Mouse (Mus musculus) midbrain, embryonic 12.5 days (tissue): ENCODE measurements around the gene Slc4a1. TPM values are rescaled to one million over a fixed set of nuclear protein-coding genes. Genes with fewer than 3 reads are reported as not detected.

Experiments
- ATAC-seq: fragments of 200-750 bp; cut with Nextera tagmentation; 2 replicates; pipeline ENCODE4 v1.8.0; 2017; ENCODE audit warnings: low read depth, moderate TSS enrichment, moderate library complexity; ENCODE audit not compliant: low FRiP score
- H3K27ac ChIP-seq: fragments of 300-500 bp; sonication (generic); replicated peaks from 2 replicates; pipeline ENCODE4 v1.5.1; 2016; ENCODE audit warnings: mild to moderate bottlenecking
- H3K27me3 ChIP-seq: fragments of 300-500 bp; sonication (generic); 2 replicates; pipeline ENCODE4 v1.6.1; 2016; ENCODE audit warnings: mild to moderate bottlenecking
- H3K36me3 ChIP-seq: fragments of 300-500 bp; sonication (generic); 2 replicates; pipeline ENCODE4 v1.6.1; 2016
- H3K4me1 ChIP-seq: fragments of 300-500 bp; sonication (generic); 2 replicates; pipeline ENCODE4 v1.6.1; 2016
- H3K4me2 ChIP-seq: fragments of 300-500 bp; sonication (generic); replicated peaks from 2 replicates; pipeline ENCODE4 v1.6.1; 2016; ENCODE audit warnings: mild to moderate bottlenecking, moderate library complexity
- H3K4me3 ChIP-seq: fragments of 300-500 bp; sonication (generic); 2 replicates; pipeline ENCODE4 v1.5.1; 2016; ENCODE audit warnings: mild to moderate bottlenecking
- H3K9ac ChIP-seq: fragments of 300-500 bp; sonication (generic); replicated peaks from 2 replicates; pipeline ENCODE4 v1.6.1; 2016; ENCODE audit warnings: mild to moderate bottlenecking, moderate library complexity
- H3K9me3 ChIP-seq: fragments of 300-500 bp; sonication (generic); 2 replicates; pipeline ENCODE4 v1.6.1; 2016; ENCODE audit warnings: mild to moderate bottlenecking
- WGBS: fragments of 180-500 bp; shearing (Covaris S2); methylation state at CpG from one replicate; pipeline ENCODE4 v1.1.7; 2016; 5-methylcytosine and 5-hydroxymethylcytosine counted together
- polyA plus RNA-seq: library from polyadenylated mRNA; unstranded; fragments of >200 nt; fragmentation: Nextera tagmentation; extraction: Ambion mirVana; gene quantifications from 2 replicates; pipeline ENCODE4 v1.2.1, GENCODE M21; 2016

The Slc4a1 gene
- polyA plus RNA-seq, 1 experiment from 2014 or later = 30.4 TPM

DNA sequence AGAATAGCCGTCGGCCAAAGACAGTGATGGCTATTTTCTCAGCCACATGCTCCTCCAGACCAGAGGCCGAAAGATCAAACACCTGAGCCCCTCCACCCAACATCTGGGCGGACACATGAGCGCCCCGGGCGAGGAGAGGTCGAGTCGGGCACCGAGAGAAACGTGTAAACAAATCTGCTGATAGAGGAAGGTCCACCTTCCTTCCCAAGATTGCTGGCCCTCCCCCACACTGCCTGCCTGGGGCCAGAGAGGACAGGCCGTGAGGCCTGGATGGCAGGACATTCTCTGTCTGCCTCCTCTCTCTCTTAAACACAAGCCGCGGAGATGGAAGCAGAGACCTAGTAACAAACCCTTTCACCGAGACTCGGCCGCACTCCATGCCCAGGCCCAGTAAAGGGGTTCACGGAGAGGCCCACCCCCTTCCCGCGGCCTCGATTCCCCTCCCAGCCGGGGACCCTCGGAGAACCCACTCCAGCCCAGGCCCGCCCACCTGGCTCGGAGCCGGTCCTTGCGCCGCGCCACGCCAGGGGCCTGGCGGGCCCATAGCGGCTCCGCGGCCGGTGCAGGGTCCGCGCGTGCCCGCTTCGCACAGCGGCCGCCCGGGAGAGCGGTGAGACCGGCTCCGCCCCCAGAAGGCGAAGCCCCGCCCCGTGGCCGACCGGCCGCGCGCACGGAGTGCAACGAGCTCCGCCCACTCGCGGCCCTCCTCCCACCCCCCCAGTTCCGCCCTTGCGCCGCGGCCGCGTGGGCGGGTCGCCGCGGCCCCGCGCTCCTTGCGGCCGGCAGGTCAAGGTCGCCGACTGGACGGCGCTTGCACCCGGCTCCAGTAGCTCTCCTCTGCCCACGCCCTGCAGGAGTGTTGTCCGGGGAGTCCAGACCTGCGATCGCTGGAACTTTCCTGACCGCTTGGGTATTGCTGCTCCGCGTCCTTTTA lies 41.2 kb upstream of the Slc4a1 start:
- H3K9me3 ChIP-seq = no peaks in the 10 kb centered on the region
- peak overlapping the region; percentile 86 for H3K9ac ChIP-seq
- under 1% methylated on average over 80 of the region's 85 CpGs for WGBS
- H3K27me3 ChIP-seq = no peaks in the 10 kb centered on the region; the same call in 1 of the 2 replicates
- peak; percentile 68 for ATAC-seq
- peaks cover 26% of the 10 kb centered on the region for H3K36me3 ChIP-seq
- peak overlapping the region; percentile 90 for H3K4me2 ChIP-seq
- H3K4me3 ChIP-seq = peak overlapping the region; percentile 83
- H3K4me1 ChIP-seq = peaks cover 34% of the 10 kb centered on the region
- peak overlapping the region; percentile 85 for H3K27ac ChIP-seq

DNA sequence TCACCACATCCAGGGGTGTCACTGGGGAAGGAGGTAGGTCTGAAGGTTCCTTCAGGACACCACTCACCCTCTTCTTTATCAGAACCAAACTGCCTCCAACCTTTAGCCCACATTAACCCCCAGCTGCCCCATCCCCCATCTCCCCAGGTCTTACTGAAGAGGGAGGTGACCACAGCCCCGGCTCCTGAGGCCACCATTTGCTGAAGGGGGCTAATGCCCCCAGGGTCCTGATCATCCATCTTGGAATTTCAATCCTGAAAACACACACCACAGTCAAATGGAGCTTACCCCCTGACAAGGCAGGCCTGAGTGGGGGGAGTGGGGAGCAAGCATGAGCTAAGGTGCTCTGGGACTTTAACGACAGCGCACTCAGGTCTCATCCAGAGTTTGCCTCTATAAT lies 40.4 kb upstream of the Slc4a1 start:
- H3K27me3 ChIP-seq = no peaks in the 10 kb centered on the region; the same call in 1 of the 2 replicates
- peaks cover 31% of the 10 kb centered on the region for H3K4me1 ChIP-seq
- WGBS = 9% methylated on average over 3 of the region's 3 CpGs

DNA sequence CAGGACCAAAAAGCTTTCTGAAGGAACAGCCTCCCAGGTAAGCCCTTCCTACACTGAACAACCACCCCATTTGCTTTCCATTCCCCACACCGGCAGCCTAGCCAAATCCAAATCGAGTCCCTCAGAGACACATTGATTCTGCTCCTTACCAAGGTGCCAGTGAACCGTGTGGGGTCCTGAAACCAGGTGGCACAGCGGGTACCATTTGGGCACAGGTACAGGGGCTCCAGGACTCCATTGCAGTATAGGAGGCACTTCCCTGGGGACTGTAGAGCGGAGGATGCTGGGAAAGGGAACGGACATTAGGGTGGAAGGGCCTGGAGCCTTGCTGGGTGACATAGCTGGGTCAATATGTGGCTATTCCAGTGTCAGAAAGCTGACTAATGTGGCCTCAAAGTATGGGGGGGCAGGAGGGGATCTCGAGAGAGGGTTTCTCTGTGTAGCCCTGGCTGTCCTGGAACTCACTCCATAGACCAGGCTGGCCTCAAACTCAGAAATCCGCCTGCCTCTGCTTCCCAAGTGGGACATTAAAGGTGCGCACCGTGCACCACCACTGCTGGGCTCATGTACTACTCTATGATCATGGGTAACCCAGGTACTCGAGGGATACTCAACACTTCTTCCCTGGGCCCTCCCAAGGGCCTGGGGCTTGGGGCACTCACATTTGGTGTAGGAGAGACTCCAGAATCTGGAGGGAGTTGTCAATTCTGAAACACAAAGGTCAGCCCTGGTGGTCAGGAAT lies 39.7 kb upstream of the Slc4a1 start:
- 88% methylated on average over 11 of the region's 11 CpGs for WGBS
- Histone ChIP-seq H3K36me3 (peaks cover 39% of the 10 kb centered on the region), H3K27ac (no peak overlapping the region), H3K9ac (peak overlapping the region; percentile 86), H3K4me3 (peak overlapping the region; percentile 83), H3K9me3 (no peaks in the 10 kb centered on the region), H3K4me1 (peaks cover 33% of the 10 kb centered on the region), H3K27me3 (peaks cover 5% of the 10 kb centered on the region), H3K4me2 (peak overlapping the region; percentile 90)
- no peak for ATAC-seq

More for the DNA sequence above, 40.4 kb upstream of the Slc4a1 start:
- peak overlapping the region; percentile 85; the same call in 1 of the 2 replicates for H3K27ac ChIP-seq
- peak overlapping the region; percentile 83 for H3K4me3 ChIP-seq
- peak overlapping the region; percentile 90 for H3K4me2 ChIP-seq
- peaks cover 33% of the 10 kb centered on the region for H3K36me3 ChIP-seq
- no peak for ATAC-seq
- peak overlapping the region; percentile 86 for H3K9ac ChIP-seq
- H3K9me3 ChIP-seq = no peaks in the 10 kb centered on the region

DNA sequence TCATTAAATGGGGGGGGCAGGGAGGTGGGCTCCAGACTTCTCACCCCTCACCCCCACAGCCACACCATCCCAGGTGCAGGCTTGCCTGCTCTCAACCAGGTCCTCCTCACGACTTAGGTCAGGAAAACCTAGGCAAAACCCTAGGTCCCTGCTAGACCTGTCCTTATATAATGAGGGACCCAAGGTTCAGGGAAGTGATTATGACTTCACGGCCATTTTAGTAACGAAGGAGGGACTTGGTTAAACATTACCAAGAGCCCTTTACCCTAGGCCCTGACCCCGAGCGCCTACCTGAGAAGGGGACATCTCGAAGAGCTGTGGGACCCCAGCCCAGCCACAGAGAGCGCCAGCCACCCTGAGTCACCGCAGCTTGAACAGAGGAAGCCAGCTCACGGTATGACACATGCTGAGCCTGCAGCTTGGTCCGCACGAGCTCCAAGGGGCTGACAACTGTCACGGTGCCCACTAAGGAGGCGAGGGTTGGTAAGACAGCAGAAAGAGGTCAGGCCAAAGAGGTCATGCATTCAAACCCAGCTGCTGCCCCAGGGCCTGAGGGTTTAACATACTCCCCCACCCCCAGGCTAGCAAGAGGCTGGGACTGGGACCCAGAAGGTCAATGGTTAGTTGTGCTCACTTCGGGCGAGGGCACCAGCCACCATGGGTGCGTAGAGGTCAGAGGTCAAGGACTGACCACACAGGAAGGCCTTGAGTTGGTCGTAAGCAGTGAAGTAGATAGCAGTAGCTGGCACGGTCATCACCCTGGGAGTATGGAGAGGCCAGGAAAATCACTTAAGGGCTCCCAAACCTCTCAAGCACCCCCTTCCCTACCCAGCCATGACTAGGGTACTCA lies 38.4 kb upstream of the Slc4a1 start:
- peaks cover 52% of the 10 kb centered on the region for H3K36me3 ChIP-seq
- ATAC-seq = no peak
- H3K4me1 ChIP-seq = peaks cover 44% of the 10 kb centered on the region
- H3K9me3 ChIP-seq = no peaks in the 10 kb centered on the region
- peaks cover 19% of the 10 kb centered on the region for H3K27me3 ChIP-seq
- no peak overlapping the region for H3K27ac ChIP-seq
- H3K4me3 ChIP-seq = no peak overlapping the region
- H3K4me2 ChIP-seq = 0 out of 2 replicates have a peak overlapping the region, but pooled peaks have one; percentile 3
- peak overlapping the region; percentile 20; the same call in 1 of the 2 replicates for H3K9ac ChIP-seq
- WGBS = 82% methylated on average over 18 of the region's 18 CpGs

DNA sequence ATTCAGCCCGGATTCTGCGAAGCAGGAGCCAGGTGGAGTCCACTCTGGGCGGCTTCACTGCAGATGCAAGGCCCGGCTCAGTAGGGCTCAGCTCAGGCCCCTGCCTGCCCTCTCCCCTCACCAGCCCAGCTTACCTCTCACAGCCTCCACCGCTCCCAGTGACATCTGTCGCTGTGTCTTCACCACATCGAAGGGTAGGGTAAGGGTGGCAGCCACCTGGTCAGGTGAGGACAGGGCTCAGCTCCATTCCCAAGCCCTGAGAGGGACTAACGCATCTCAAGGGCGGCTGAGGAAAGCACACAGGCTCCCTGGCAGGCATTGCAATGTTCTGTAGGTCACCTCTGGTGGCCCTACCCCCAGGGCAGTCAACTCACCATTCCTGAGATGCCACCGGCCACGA lies 37.7 kb upstream of the Slc4a1 start:
- Histone ChIP-seq H3K27ac (no peak overlapping the region), H3K4me1 (peaks cover 50% of the 10 kb centered on the region), H3K36me3 (peaks cover 54% of the 10 kb centered on the region), H3K4me2 (no peak overlapping the region), H3K27me3 (peaks cover 24% of the 10 kb centered on the region), H3K9me3 (no peaks in the 10 kb centered on the region), H3K9ac (no peak overlapping the region), H3K4me3 (no peak overlapping the region)
- WGBS = 96% methylated on average over 11 of the region's 11 CpGs
- ATAC-seq = no peak

DNA sequence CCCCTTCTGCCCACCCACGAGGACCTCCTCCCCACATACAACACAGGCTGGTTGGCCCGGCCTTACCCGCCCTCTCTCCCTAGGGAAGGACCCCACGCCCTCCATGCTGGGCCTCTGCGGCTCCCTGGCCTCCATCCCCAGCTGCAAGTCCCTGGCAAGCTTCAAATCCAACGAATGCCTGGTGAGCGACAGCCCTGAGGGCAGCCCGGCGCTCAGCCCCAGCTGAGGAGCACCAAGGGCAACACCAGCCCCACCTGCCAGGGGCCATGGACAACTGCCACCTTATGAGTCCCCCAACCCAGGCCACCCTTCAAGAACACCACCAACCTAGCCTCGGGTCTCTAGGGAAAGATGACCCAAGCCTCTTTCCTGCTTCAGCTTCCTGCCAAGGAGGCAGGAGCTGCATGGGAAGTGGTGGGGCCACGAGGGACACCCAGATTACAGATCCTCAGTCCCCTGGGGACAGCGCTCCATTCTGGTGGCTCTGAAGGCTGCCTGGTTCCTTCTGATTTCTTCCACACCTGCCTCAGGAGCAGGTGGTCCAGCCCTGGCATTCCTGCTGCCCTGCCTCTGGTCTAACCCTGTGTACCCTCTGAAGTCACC lies 36.0 kb upstream of the Slc4a1 start:
- no peak overlapping the region for H3K4me3 ChIP-seq
- peaks cover 63% of the 10 kb centered on the region for H3K36me3 ChIP-seq
- no peak overlapping the region for H3K4me2 ChIP-seq
- H3K27ac ChIP-seq = 0 out of 2 replicates have a peak overlapping the region, but pooled peaks have one; percentile 36
- no peak overlapping the region for H3K9ac ChIP-seq
- H3K4me1 ChIP-seq = peaks cover 57% of the 10 kb centered on the region
- 51% methylated on average over 12 of the region's 12 CpGs for WGBS
- H3K9me3 ChIP-seq = no peaks in the 10 kb centered on the region
- ATAC-seq = no peak
- peaks cover 38% of the 10 kb centered on the region for H3K27me3 ChIP-seq

DNA sequence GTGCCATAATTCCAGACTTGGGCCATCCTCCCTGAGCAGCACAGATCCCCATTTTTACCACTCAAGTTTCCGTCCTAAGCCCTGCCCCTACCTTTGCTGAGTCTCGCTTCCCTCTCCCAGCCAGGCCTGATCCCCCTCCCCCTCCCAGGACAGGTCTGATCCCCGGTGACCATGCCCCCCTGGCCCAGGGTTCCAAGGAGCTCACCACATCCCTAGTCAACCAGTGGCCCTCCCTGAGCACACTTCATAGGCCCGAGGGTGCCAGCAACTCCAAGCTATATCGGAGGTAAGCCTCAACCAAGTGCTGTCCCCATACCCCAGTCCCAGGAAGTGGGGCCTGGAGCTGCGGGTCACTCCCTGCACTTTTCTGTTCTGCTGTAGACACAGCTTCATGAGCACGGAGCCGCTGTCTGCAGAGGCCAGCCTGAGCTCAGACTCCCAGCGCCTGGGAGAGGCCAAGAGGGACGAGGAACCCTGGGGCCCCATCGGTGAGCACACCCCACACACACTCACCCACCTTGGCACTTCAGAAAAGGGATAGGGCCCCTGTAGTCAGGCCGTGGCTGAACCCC lies 34.6 kb upstream of the Slc4a1 start:
- Histone ChIP-seq H3K4me3 (no peak overlapping the region), H3K27me3 (peaks cover 38% of the 10 kb centered on the region), H3K4me1 (peaks cover 58% of the 10 kb centered on the region), H3K4me2 (no peak overlapping the region), H3K9ac (no peak overlapping the region), H3K36me3 (peaks cover 63% of the 10 kb centered on the region), H3K9me3 (no peaks in the 10 kb centered on the region), H3K27ac (0 out of 2 replicates have a peak overlapping the region, but pooled peaks have one; percentile 6)
- WGBS = 28% methylated on average over 12 of the region's 12 CpGs
- no peak for ATAC-seq

DNA sequence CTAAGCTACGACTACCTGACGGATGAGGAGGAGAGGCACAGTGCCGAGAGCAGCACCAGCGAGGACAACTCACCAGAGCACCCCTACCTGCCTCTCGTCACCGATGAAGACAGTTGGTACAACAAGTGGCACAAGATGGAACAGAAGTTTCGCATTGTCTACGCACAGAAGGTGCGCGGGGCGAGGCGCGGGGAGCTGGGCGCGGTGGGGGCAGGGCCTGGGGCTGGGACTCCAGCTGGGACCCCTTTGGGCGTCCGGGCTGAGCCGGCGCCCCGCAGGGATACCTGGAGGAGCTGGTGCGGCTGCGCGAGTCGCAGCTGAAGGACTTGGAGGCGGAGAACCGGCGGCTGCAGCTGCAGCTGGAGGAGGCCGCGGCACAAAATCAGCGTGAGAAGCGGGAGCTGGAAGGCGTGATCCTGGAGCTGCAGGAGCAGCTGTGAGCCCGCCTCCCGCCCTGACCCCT lies 33.6 kb upstream of the Slc4a1 start:
- Histone ChIP-seq H3K36me3 (peaks cover 62% of the 10 kb centered on the region), H3K4me2 (peak overlapping the region; percentile 36), H3K27ac (0 out of 2 replicates have a peak overlapping the region, but pooled peaks have one; percentile 10), H3K4me3 (peak overlapping the region; percentile 18; the same call in 1 of the 2 replicates), H3K9ac (no peak overlapping the region), H3K27me3 (peaks cover 38% of the 10 kb centered on the region), H3K9me3 (no peaks in the 10 kb centered on the region), H3K4me1 (peaks cover 58% of the 10 kb centered on the region)
- no peak for ATAC-seq
- 2% methylated on average over 33 of the region's 34 CpGs for WGBS

DNA sequence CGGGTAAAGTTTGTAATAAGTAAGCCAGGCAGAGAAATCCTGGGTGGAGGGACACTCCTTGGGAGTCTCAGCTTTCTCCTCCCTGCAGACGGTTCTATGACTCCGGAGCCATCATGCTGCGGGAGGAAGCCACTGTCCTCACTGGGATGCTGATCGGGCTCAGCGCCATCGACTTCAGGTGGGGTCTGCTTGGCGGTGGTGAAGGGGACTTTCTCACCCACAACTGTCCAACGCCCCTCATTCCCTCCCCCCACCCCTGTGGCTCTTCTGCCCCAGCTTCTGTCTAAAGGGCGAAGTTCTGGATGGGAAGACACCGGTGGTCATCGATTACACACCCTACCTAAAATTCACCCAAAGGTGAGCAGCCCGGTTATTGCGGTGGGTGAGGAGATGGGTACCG lies 33.1 kb upstream of the Slc4a1 start:
- Histone ChIP-seq H3K9ac (no peak overlapping the region), H3K27ac (no peak overlapping the region), H3K36me3 (peaks cover 56% of the 10 kb centered on the region), H3K4me3 (no peak overlapping the region), H3K9me3 (no peaks in the 10 kb centered on the region), H3K4me1 (peaks cover 60% of the 10 kb centered on the region), H3K27me3 (peaks cover 38% of the 10 kb centered on the region), H3K4me2 (no peak overlapping the region; the same call in 1 of the 2 replicates)
- 20% methylated on average over 15 of the region's 15 CpGs for WGBS
- no peak for ATAC-seq

DNA sequence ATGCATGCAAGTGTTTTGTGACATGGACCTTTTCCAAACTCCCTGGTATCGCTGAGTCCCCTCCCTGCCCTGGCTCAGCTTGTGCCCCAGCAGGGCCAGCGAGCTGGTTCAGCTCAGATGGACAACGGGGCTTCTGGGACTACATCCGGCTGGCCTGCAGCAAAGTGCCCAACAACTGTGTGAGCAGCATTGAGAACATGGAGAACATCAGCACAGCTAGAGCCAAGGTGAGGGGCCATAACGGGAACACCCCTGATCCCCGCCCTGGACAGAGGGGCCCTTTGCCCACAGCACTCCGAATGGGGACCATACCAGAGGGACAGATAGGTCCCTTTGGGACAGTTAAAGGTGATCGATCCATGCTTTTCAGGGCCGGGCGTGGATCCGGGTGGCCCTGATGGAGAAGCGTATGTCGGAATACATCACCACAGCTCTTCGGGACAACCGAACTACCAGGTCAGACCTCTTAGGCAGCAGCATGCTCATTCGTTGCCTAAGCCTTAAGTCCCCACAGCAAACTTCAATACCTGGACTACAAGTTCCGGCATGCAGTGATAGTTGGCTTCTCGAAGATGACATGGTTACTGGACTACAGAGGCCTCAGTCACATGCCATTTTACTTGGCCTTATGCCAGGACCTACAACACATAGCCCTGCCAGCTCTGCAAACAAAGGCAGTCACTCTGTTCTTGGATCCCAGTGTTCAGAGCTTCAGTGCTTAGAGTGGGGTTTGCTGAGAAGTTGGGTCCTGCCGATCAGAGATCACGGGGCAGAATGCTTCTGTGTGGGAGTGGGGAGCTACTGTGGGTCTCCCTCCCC lies 32.2 kb upstream of the Slc4a1 start:
- peaks cover 66% of the 10 kb centered on the region for H3K4me1 ChIP-seq
- H3K9ac ChIP-seq = peak overlapping the region; percentile 37; the same call in 1 of the 2 replicates
- no peak overlapping the region for H3K27ac ChIP-seq
- 0 out of 2 replicates have a peak overlapping the region, but pooled peaks have one; percentile 63 for H3K4me2 ChIP-seq
- no peak for ATAC-seq
- no peak overlapping the region for H3K4me3 ChIP-seq
- 83% methylated on average over 20 of the region's 20 CpGs for WGBS
- H3K9me3 ChIP-seq = no peaks in the 10 kb centered on the region
- H3K36me3 ChIP-seq = peaks cover 47% of the 10 kb centered on the region
- H3K27me3 ChIP-seq = peaks cover 38% of the 10 kb centered on the region
